In genomic region chr8:12730780-12731179, GRCm38 (mm10) we compare ENCODE assay signal across 8 mouse cellular contexts. TPM values are rescaled to one million over a fixed set of nuclear protein-coding genes. Genes with fewer than 3 reads are reported as not detected.
DNase-seq lines count a peak whose midpoint lies in the region.

No protein-coding gene starts in this region.

- DNase-seq in left cerebral cortex, adult 9 months (ENCODE audit: low spot score in 2 of 2): peak; percentile 26 to 33
- no peak for DNase-seq in left cerebral cortex, adult 8-10 months (ENCODE audit: low spot score in 2 of 2)
- peak; percentile 56 for DNase-seq in brain, adult 2 months (ENCODE audit: low read depth, low spot score)
- peak; percentile 72 for DNase-seq in kidney, adult 9 months
- peak; percentile 26 for DNase-seq in ovary, postnatal 14 days (ENCODE audit: low spot score)
- DNase-seq in layer of hippocampus, adult 18-20 months (ENCODE audit: low spot score in 2 of 2): no peak
- DNase-seq in neural tube, embryonic 10.5 days (ENCODE audit: extremely low spot score, low spot score): no peak
- no peak for DNase-seq in cerebellum, postnatal 4 days (ENCODE audit: low spot score in 2 of 2)

RNA-seq across cellular contexts. Expression of gene Atp11a, which starts 26.0 kb away (rescaled TPM):
- 10 to 100 TPM; 52.3 to 65.7 (median 61.4) TPM for total RNA-seq in left cerebral cortex, adult 8-10 months (2022)
- 10 to 100 TPM; 58.9 to 59.9 TPM for total RNA-seq in layer of hippocampus, adult 18-20 months (2021)

RNA-seq across cellular contexts. Expression of gene Tubgcp3, which starts 58.7 kb away (rescaled TPM):
- 10 to 100 TPM; 37.2 to 39.1 (median 38.6) TPM for total RNA-seq in left cerebral cortex, adult 8-10 months (2022)
- total RNA-seq in layer of hippocampus, adult 18-20 months (2021): 10 to 100 TPM; 31.9 to 35.6 TPM

Comparison
In these comparisons a context has a peak if more than half of its experiments do, and no peak if none do; other contexts are left out.
1. DNase-seq: peak in left cerebral cortex, adult 9 months (2 of 2), brain, adult 2 months (single experiment), kidney, adult 9 months (single experiment) and ovary, postnatal 14 days (single experiment); none in left cerebral cortex, adult 8-10 months (0 of 2), layer of hippocampus, adult 18-20 months (0 of 2), neural tube, embryonic 10.5 days (single experiment) and cerebellum, postnatal 4 days (0 of 2).